Mouse (Mus musculus): ENCODE measurements at regions not wholly inside any gene's neighbourhood (a gene's known extent, or its start where the extent isn't known, plus 50 kb on each side); places are given as distances from the start of the nearest gene placed in this dataset.

- Histone ChIP-seq H3K27ac (ENCODE audit: insufficient read depth, low read length) (peak overlapping the region; percentile 13; the same call in 1 of the 2 replicates), H3K4me3 (replicated peaks; ENCODE audit: insufficient read depth, low read depth, low read length) (no peak overlapping the region), H3K27me3 (ENCODE audit: control insufficient read depth, insufficient read depth, low read length) (no peaks in the 10 kb centered on the region), H3K4me1 (ENCODE audit: control insufficient read depth, insufficient read depth, low read length) (peaks cover 8% of the 10 kb centered on the region; the same call in 1 of the 2 replicates)
- TF ChIP-seq POLR2A (IDR thresholded peaks at IDR 0.05; ENCODE audit: borderline replicate concordance, insufficient read depth, low read length) (no peak), CTCF (IDR thresholded peaks at IDR 0.05; ENCODE audit: borderline replicate concordance, insufficient read depth, low read depth, low read length) (no peak)
- DNase-seq, result peak; percentile 74 to 88
- WGBS, result 9% methylated on average over 3 of the region's 3 CpGs
Measured at GRCm38 (mm10) chr9:46544326-46544725, 224.5 kb upstream of the 4931429L15Rik start.

GRCm38 (mm10) chr9:46541001-46541400 is 221.2 kb upstream of the 4931429L15Rik start:
- TF ChIP-seq POLR2A (IDR thresholded peaks at IDR 0.05; ENCODE audit: borderline replicate concordance, insufficient read depth, low read length) (no peak), CTCF (IDR thresholded peaks at IDR 0.05; ENCODE audit: borderline replicate concordance, insufficient read depth, low read depth, low read length) (no peak)
- peaks cover 8% of the 10 kb centered on the region; the same call in 1 of the 2 replicates for H3K4me1 ChIP-seq (ENCODE audit: control insufficient read depth, insufficient read depth, low read length)
- H3K4me3 ChIP-seq (replicated peaks; ENCODE audit: insufficient read depth, low read depth, low read length), result no peak overlapping the region
- H3K27me3 ChIP-seq (ENCODE audit: control insufficient read depth, insufficient read depth, low read length), result no peaks in the 10 kb centered on the region
- no peak overlapping the region for H3K27ac ChIP-seq (ENCODE audit: insufficient read depth, low read length)
- DNase-seq, result no peak
- WGBS, result 71% methylated on average over 2 of the region's 2 CpGs

- no peaks in the 10 kb centered on the region for H3K27me3 ChIP-seq (ENCODE audit: control insufficient read depth, insufficient read depth, low read length)
- WGBS, result 89% methylated on average over 4 of the region's 4 CpGs
- no peak for DNase-seq
Measured at GRCm38 (mm10) chr9:46538616-46539015, 218.8 kb upstream of the 4931429L15Rik start.

GRCm38 (mm10) chr9:46516401-46517130 is 196.8 kb upstream of the 4931429L15Rik start:
- TF ChIP-seq CTCF (IDR thresholded peaks at IDR 0.05; ENCODE audit: borderline replicate concordance, insufficient read depth, low read depth, low read length) (no peak), POLR2A (IDR thresholded peaks at IDR 0.05; ENCODE audit: borderline replicate concordance, insufficient read depth, low read length) (no peak)
- H3K4me3 ChIP-seq (replicated peaks; ENCODE audit: insufficient read depth, low read depth, low read length), result no peak overlapping the region
- H3K4me1 ChIP-seq (ENCODE audit: control insufficient read depth, insufficient read depth, low read length), result peaks cover 4% of the 10 kb centered on the region; the same call in 1 of the 2 replicates
- DNase-seq, result no peak
- no peak overlapping the region for H3K27ac ChIP-seq (ENCODE audit: insufficient read depth, low read length)
- 74% methylated on average over 20 of the region's 20 CpGs for WGBS
- no peaks in the 10 kb centered on the region; the same call in 1 of the 2 replicates for H3K27me3 ChIP-seq (ENCODE audit: control insufficient read depth, insufficient read depth, low read length)

More at GRCm38 (mm10) chr9:46538616-46539015, 218.8 kb upstream of the 4931429L15Rik start:
- no peaks in the 10 kb centered on the region; the same call in 1 of the 2 replicates for H3K4me1 ChIP-seq (ENCODE audit: control insufficient read depth, insufficient read depth, low read length)
- no peak for TF ChIP-seq POLR2A (IDR thresholded peaks at IDR 0.05; ENCODE audit: borderline replicate concordance, insufficient read depth, low read length)
- TF ChIP-seq CTCF (IDR thresholded peaks at IDR 0.05; ENCODE audit: borderline replicate concordance, insufficient read depth, low read depth, low read length), result no peak
- no peak overlapping the region for H3K27ac ChIP-seq (ENCODE audit: insufficient read depth, low read length)
- no peak overlapping the region for H3K4me3 ChIP-seq (replicated peaks; ENCODE audit: insufficient read depth, low read depth, low read length)

- Histone ChIP-seq H3K27me3 (ENCODE audit: control insufficient read depth, insufficient read depth, low read length) (no peaks in the 10 kb centered on the region; the same call in 1 of the 2 replicates), H3K4me1 (ENCODE audit: control insufficient read depth, insufficient read depth, low read length) (peaks cover 4% of the 10 kb centered on the region), H3K4me3 (replicated peaks; ENCODE audit: insufficient read depth, low read depth, low read length) (no peak overlapping the region), H3K27ac (ENCODE audit: insufficient read depth, low read length) (no peak overlapping the region)
- no peak for DNase-seq
- 87% methylated on average over 6 of the region's 6 CpGs for WGBS
- TF ChIP-seq POLR2A (IDR thresholded peaks at IDR 0.05; ENCODE audit: borderline replicate concordance, insufficient read depth, low read length) (no peak), CTCF (IDR thresholded peaks at IDR 0.05; ENCODE audit: borderline replicate concordance, insufficient read depth, low read depth, low read length) (no peak)
Measured at GRCm38 (mm10) chr9:46512276-46513051, 192.7 kb upstream of the 4931429L15Rik start.

- WGBS, result 81% methylated on average over 6 of the region's 6 CpGs
- H3K4me3 ChIP-seq (replicated peaks; ENCODE audit: insufficient read depth, low read depth, low read length), result no peak overlapping the region
- peaks cover 9% of the 10 kb centered on the region for H3K4me1 ChIP-seq (ENCODE audit: control insufficient read depth, insufficient read depth, low read length)
- TF ChIP-seq POLR2A (IDR thresholded peaks at IDR 0.05; ENCODE audit: borderline replicate concordance, insufficient read depth, low read length), result no peak
- no peak for TF ChIP-seq CTCF (IDR thresholded peaks at IDR 0.05; ENCODE audit: borderline replicate concordance, insufficient read depth, low read depth, low read length)
- no peak for DNase-seq
- H3K27ac ChIP-seq (ENCODE audit: insufficient read depth, low read length), result no peak overlapping the region
- no peaks in the 10 kb centered on the region for H3K27me3 ChIP-seq (ENCODE audit: control insufficient read depth, insufficient read depth, low read length)
Measured at GRCm38 (mm10) chr9:46511307-46511706, 191.5 kb upstream of the 4931429L15Rik start.

GRCm38 (mm10) chr9:46509896-46510295 is 190.1 kb upstream of the 4931429L15Rik start:
- Histone ChIP-seq H3K4me1 (ENCODE audit: control insufficient read depth, insufficient read depth, low read length) (peaks cover 9% of the 10 kb centered on the region), H3K27ac (ENCODE audit: insufficient read depth, low read length) (no peak overlapping the region), H3K27me3 (ENCODE audit: control insufficient read depth, insufficient read depth, low read length) (no peaks in the 10 kb centered on the region), H3K4me3 (replicated peaks; ENCODE audit: insufficient read depth, low read depth, low read length) (no peak overlapping the region)
- TF ChIP-seq CTCF (IDR thresholded peaks at IDR 0.05; ENCODE audit: borderline replicate concordance, insufficient read depth, low read depth, low read length) (no peak), POLR2A (IDR thresholded peaks at IDR 0.05; ENCODE audit: borderline replicate concordance, insufficient read depth, low read length) (no peak)
- no peak for DNase-seq
- WGBS, result 91% methylated on average over 5 of the region's 5 CpGs

Measured in cerebellum, adult 2 months (tissue).